Mouse (Mus musculus): ENCODE measurements around the gene Snrnp70.
"Not testable (repeated sequence)": the region's sequence is repeated elsewhere in the genome, so short reads cannot be mapped to it uniquely, and the experiment has no call there.

Snrnp70 gene

DNA sequence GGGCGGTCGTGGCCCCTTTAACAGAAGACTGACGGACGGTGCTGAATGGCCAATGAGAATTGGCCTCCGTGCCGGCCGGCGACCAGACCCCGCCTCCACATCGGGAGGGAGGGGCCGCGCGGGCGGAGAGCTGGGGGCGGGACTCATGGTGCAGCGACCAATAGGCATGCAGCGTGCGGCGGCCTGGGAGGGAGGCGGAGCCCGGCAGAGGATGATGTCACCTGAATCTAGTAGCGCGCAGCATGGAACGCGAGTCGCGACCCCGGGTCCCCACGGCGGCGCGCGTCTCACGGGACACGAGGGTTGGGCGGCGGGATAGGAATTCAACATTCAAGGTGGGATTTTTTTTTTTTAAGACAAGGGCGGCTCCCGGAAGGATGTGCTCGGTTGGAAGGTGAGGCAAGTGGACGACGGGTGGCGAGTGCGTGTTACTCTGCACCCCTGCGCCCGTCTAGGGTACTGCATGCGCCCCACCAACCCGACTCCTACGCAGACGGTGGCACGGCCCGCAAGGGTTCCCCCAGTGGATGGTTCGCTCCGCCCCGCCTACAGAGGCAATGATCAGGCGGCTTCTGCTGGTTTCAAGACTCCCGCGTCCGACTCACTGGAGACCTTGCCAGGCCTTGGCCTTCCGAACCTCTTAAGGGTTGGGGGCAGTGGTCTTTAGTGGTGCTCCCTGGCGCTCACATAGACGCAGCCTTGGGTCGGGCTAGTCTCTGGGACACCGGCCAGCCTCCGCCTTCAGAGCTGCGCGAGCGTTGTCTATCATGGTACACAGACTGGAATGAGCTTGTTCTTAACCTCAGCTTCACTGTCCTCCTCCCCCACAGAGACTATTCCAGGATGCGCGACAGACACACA is 28.3 kb downstream of the Snrnp70 start:
- DNase-seq: peak; percentile 99

DNA sequence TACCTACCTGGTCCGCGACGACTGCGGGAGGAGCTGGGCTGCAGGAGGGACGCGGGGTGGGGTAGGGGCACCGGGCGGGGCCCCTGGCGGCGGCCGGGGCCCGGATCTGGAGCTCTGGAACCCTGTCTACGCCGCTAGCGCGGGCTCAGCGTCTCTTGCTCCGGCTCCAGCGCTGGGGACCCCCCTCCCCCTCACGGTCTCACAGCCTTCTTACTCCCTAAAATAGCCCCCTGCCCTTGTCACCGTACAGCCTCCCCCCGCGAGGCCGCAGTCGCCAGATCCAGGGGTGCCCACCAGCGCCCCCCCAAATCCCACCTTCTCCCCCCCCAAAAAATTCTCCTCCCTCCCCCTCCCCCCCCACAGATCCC is 28.9 kb downstream of the Snrnp70 start, which contains the start of gene Ppfia3:
Gene Ppfia3 (minus strand): TSS at position 368 of the 368 bp plus-strand sequence.
- DNase-seq: no peak

DNA sequence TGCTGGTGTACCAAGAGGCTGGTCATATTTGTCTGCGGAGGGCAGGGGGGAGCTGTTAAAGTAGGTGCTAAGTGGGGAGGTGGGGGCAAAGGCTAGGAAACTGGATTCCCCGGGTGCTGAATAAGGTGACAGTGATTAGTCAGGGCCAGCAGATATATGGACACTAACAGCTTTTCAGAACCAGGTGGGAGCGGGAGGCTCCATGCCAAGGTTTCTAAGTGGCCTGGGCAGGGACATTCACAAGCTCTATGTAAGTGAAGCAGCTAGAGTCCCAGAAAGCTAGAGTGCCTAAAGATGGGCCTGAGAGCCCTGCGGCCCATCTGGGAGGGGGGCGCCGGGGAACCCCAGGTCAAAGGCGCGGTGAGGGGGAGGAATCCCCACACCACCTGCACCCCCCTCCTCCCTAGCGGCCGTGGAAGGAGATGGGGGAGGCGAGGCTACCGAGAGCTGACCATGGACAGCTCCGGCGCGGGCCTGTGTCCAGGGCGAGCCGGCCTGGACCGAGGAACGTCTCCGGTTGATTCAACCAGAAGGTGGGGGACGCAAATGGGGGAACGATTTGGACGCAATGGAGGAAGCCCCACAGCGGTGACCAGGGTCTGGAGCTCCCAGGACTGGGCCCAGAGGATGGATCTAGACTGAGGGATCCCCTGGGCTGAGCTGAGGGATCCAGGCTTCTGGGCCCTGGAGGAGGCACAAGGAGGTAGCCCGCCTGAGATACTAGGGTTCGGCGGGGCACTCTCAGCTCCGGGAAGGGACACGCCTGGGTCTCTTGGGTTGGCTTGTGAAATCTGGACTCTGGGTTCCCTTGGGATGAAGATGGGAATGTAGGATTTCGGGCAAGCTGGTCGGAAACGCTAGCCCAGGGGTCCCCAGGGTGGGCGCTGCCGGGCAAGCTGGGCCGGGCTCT is 29.5 kb downstream of the Snrnp70 start:
- DNase-seq: no peak

DNA sequence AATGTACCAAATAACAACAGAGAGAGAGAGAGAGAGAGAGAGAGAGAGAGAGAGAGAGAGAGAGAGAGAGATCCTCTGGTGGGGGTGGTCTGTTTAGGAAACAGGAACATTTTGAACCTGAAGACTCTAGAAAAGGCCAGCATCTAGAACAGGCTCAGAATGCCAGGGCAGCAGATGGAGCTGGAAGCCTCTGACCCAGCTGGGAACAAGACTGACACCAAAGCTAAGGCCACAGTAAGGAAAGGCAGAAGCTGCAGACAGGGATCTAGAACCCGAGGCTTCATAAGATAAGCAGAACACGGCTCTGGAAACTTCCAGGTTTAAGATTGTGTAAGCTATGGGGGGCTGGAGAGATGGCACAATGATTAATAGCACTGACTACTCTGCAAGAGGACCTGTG is 31.6 kb downstream of the Snrnp70 start:
- DNase-seq: no peak

DNA sequence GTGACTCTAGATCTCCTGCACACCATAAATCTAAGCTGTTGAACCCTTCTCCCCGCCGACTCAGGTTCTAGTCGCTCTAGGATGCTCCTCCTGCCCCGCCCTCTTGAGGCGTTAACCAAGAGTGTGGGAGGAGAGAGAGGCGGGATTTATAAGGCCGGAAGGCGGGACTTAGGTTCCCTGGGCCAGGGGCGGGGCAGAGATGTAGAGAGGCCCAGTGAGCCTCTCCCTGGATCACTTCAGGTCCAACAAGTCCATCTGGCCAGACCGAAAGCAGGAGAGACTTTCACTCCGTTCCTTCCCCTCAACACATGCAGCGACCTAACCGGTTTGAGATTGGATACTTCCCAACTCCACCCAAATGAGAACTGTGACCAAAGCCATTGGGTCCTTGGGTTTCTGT is 32.7 kb downstream of the Snrnp70 start:
- peak; percentile 74 for DNase-seq

DNA sequence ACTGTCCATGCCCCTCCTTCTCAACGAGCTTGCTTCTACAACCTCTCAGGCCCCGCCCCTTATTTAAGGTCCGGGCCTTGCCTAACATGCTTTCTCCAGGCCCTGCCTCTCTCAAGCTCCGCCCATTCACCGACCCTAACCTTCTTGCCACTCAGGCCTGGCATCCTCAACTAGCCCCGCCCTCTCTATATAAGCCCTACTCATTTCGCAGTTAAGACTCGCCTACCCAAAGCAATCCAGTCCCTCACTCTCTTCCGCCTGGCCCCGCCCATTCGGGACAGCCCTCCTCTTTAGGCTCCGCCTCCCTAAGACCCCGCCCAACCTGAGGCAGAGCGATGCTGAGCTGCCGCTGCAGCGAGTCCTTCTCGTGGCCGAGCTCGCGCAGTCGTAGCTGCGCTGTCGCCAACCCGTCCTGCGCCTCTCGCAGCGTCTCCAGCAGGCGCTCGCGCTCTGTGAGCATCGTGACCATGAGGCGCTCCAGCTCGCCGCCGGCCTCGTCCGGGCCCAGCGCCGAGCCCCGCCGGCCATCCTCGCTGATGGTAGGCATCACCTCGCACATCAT is 34.2 kb downstream of the Snrnp70 start:
- peak; percentile 85 for DNase-seq

DNA sequence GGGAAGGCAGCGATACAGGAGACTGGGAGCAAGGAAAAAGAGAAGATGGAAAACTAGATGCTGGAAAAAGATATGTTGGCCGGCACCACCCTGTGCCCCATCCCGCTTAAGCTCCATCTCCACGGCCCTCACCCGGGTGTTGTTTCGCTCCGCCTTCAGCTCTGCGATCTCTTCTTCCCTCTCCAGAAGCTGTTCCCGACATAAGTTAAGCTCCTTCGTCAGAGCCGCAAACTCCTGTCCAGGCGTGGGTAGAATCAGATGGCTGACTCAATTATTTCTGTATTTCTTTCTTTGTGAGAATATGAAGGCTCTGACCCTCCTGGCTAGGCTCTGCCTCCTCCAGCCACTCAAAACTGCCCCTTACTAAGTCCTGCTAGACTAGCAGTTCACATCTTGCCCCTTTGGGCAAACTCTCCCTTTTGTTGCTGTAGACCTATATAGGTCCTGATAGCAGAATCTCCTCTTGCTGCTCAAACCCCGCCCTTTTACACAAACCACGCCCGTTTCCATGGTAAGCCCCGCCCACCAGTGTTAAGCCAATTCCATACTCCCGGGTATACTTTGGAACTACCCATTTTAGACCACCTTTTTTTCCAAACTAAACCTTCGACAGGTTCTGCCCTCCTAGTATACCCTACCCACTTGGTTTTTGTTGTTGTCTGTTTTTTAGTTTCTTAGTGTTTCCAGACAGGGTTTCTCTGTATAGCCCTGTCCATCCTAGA is 35.0 kb downstream of the Snrnp70 start:
- DNase-seq: no peak

DNA sequence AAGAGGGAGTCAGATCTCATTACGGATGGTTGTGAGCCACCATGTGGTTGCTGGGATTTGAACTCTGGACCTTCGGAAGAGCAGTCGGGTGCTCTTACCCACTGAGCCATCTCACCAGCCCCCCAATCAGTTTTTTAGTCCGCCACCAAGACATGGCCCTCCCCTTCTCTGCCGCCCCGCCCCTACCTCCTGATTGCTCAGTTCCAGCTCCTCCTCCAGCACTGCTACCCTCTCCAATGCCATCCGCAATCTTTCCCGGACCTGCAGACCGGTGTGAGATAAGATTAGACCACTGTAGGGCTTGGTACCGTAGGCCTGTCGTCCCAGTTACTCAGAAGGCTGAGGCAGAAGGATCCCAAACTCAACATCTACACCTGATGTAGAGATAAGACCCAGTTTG is 36.5 kb downstream of the Snrnp70 start:
- DNase-seq: not testable (repeated sequence)

DNA sequence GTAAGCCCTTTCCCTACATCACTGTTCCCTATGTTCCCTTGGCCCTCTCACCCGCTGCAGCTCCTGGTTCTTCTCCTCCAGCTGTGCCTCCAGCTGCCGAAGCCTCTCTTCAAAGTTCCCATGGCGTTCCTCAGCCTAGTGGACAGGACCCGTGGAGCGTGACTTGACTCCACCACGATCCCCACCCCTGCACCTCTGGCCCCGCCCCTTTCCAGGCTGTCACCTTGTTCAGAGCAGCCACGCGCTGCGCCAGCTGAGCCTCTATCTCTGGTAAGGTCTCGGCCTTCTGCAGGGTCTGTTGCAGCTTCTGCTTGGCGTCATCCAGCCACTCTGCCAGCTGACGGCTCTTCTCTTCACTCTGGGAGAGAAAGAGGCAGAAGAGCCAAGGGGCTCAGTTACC is 39.5 kb downstream of the Snrnp70 start:
- no peak for DNase-seq

DNA sequence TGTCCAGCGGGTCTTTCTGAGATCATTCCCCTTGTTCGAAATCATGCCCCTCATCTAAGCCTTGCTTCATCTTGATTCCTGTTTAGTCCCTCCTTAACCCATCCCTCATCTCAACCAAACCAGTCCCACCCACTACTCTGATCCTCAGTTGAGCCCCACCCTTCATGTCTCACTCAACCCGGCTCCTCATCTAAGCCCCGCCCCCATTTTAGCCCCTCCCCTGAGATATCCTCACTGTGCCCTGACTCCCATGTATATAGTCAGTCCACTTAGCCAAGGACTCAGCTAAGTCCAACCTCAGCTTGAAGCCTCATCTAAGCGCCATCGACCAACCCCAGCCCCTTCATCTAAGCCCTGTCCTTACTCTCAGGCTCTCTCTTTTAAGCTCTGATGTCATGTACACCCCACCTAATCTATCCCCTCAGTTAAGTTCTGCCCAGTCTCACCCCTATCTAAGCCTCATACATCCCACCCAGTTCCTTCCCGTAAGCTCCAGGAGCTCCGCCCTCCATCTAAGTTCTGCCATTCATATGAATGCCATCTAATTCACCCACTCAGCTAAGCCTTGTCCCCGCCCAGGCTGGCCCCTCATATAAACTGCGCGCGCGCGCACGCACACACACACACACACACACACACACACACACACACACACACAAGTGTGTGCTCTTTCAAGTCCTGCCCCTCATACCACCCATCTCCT is 40.1 kb downstream of the Snrnp70 start:
- no peak for DNase-seq

DNA sequence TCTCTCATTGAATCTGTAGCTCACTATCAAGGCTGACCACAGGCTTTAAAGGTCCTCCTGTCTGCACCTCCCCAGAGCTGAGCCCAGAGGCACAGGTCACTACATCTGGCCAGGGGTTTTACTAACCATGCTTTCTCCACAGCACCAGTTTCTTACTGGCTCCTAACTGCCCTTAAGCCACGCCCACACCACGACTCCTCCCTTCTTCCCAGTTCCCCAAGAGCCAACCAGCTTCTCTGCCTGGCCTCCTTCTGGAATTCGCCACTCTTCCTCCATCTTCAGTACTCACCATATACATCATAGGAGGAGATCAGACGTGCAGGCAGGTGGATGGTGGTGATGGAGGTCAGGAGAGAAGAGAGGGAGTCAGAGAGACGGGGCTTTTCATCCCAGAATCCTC is 42.5 kb downstream of the Snrnp70 start:
- DNase-seq: no peak

DNA sequence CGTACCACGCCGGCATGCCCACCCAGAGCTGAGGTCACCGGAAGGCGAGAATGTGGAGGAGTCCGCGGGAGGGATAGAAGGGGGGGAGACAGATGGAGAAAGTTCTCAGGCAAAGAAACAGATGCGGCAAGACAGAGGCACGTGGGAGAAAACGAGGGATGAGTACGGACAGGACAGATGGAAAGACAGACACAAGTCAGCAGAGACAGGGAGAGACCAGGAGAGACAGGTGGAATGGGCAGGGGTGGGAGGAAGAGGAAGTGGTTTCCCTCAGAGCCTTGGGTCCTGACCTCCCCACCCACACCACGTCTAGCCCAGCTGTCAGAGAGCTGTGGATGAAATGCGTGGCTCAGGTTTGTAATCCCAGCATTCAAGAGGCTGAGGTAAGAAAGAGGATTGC is 48.6 kb downstream of the Snrnp70 start:
- no peak for DNase-seq

DNA sequence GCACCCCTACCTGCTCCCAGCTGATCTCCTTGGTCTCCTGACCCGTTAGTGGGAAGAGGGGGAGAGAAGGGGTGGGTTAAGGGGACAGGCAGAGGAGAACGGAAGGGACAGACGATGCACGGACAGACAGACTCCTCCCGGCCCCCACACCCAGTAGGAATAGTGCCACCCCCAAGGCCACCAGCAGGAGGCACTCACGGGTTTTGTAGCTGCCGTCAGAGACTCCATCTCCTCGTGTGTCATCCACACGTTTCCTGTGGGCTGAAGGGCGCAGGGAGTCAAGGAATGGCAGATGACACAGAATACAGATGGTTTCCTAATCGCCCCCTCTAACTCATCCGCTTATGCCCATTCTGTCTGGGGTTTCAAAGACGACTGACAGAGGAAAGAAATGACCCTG is 52.0 kb downstream of the Snrnp70 start:
- DNase-seq: peak; percentile 70

DNA sequence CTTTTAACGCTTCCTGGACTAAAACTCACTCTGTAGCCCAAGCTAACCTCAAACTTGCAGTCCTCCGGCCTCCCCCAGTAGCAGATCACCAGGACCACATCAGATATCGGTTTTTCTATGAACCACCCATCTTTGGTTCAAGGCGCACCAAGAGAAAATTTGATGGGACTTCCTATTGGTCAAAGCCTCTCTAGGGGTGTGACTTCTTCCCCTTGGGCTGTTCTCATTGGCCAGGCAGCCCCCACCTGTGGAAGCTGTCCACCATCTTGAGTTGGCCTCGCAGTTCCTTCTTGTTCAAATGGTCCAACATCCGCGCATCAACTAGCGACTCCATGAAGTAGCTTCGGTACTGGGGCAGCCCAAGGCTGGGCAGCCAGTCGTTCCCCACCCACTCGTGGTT is 53.5 kb downstream of the Snrnp70 start:
- DNase-seq: no peak

DNA sequence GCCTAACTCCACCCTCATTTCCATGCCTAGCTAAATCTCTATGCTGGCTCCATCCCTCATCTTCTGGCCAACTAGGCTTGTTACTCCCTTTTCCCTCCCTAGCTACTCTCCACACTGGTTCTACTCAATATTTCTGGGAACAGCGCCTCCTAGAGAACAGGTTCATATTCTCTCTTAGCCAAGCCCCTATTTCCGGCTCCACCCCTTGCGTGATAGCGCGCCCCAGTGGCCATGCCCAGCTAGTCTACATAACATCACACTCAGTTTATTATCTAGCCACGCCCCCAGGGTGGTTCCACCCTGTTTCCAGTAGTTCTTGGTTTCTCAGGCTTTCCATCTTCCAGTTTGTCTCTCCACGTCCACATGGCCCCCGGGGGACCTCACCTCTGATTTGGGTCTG is 54.2 kb downstream of the Snrnp70 start:
- peak; percentile 92 for DNase-seq

DNA sequence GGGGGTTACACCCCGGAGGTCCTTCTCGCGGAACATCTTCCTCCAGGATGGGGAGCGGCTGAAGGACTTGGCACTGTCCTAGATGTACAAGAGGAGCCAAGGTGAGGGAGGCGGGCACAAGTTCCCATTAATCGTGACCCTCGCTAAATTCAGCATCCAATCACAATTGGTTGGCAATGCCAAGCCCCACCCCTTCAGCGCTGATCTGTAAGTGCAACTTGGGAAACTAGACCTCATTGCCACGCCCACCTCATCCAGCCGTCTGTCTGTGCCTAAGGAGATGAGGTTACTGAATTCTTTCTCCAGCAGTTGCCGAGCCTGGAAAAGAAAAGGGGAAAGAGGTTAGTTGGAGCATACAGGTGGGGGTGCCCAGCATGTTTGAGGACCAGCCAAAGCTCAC is 54.9 kb downstream of the Snrnp70 start:
- peak; percentile 46 for DNase-seq

DNA sequence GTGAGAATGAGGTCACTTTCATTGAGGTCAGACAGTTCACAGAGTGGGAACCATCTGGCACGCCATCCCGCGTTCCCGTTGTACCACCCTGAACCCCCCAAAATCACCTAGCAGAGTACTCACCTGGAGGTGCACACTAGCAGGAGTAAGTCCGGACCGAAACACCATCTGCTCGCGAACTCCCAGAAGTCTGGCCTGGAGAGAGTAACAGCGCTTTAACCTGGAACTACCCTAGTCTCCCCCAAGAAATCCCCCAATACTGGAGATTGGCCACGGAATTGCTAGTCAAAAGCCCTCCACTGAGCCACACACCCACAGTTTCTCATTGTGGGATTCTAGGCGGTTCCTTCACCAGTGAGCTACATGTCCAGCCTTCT is 55.5 kb downstream of the Snrnp70 start:
- DNase-seq: no peak

DNA sequence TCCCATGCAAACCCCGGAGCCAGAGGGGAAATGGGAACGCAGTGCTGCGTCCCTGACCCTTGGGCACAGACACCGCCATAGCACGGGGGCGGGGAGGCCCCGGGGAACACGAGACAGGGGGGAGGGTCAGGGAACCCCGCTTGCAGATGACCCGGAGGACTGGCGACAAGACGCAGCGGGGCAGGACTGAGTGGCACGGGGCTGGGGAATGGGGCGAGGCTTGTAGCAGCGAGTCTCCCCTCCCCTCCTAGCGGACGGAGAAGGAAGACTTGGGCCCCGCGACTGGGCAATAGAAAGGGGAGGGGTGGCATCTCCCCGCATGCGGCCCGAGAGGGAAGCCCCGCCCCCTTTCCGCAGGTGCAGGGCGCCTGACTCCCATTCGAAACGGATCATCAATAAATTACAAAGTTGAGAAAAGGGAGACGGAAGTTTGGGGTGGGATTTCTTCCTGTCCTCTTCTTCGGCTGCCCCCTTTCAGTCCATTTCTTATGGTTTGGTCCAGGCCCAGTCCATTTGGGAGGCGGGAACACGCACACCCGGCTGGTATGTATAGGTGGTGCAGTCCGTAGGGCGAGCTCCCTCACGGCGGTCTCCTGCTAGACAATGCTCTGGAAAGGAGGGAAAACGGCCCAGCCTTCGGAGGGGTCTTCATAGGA is 56.0 kb downstream of the Snrnp70 start:
- DNase-seq: peak; percentile 64

DNA sequence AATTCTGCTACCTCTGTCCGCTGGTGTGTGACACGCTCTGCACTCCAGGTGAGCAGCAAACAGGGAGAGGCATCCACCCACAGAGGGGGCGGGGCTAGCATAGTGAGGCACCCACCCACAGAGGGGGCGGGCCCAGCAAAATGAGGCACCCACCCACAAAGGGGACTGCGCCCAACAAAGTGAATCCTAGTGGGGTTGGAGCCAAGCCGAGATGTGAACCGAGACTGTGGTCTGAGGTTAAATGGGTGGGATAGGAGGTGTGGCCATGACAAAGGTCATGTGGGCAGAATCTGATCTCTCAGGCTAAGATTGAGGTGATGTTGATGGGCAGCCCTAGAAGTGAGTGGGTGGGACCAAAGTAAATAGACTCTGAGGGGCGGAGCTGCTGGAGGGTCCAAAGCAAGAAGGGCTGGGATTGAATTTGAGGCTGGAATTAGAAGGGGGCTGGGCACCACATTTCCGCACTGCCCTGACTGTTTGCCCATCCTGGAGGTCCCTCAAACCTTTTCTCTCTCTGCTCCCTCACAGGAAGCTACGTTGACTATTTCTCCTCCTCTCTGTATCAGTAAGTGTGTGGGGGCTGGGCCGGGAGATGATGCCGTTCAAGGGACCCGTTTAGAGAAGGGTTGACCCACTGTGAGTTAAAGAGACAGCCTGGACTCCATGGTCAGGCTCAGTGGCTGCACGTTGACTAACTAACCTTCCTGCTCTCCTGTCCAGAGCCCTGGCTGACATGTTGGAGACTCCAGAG is 57.2 kb downstream of the Snrnp70 start:
- peak; percentile 71 for DNase-seq

DNA sequence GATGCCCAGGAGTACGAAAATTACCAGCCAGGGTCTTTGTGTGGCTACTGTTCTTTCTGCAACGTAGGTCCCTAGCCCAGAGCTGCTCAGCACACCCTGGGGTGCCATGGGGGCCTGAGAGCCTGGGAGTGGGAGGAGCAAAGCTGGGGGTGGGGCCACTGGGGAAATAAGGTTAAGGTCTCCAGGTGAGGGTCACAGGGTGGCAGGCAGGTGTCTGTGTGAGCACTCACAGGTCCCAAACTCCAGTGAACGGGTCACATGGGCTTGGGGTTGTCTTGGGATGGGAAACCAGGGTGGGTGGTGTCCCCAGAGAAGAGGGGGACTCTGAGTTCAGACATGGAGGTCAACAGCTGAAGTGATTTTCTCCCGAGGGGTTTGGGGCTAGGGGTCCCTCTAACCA is 58.1 kb downstream of the Snrnp70 start:
- DNase-seq: no peak

DNA sequence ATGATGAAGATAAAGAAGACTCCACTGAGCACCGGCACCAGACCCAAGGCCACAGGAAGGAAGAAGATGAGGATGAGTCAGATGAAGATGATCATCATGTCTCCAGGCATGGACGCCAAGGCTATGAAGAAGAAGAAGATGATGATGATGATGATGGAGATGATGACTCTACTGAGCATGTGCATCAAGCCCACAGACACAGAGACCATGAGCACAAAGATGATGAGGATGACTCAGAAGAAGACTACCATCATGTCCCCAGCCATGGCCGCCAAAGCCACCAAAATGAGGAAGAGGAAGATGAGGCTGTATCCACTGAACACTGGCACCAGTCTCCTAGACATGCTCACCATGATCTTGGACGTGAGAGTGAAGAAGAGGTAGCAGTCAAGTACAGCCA is 59.2 kb downstream of the Snrnp70 start:
- DNase-seq: no peak

Data from thymus, postnatal 4 days (tissue).